Mouse (Mus musculus) erythroblast, embryonic 14.5 days (primary cell): ENCODE results near the gene Dedd2.

Experiments
- GATA1 ChIP-seq: IDR thresholded peaks from 2 replicates; pipeline ENCODE4 v1.6.1; 2012; ENCODE audit warnings: low read length, inconsistent platforms, mixed read lengths
- TAL1 ChIP-seq: IDR thresholded peaks from 3 replicates; pipeline ENCODE4 v1.6.1; 2012; ENCODE audit warnings: low read length, inconsistent platforms, mixed read lengths

DNA sequence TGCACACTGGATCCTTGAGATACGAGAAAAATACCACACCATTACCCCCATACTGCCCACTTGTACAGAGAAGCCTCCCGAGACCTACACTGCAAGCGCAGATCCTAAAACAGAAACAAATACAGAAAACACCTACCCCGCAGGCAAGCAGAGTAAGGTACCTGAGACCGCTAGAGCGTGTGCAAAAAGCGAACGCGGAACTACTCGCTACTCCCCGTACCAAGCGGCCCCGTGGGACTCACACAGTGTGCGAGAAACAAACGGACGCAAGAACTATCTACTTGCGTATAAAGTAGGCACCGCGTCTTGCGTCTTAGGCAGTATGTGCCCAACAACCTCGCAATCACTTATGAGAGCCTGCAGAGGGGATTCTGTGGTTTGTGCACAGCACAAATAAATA is 38.6 kb downstream of the Dedd2 start:
- TF ChIP-seq GATA1: no peak
- no peak for TF ChIP-seq TAL1
